Mouse (Mus musculus) cerebellum, postnatal 14 days (tissue): ENCODE results near the gene Stambp.
"Not testable (repeated sequence)": the region's sequence is repeated elsewhere in the genome, so short reads cannot be mapped to it uniquely, and the experiment has no call there.

Experiments used
- DNase-seq, 2 experiments: peaks; one replicate each; pipeline ENCODE4 v3.0.0; 2021; ENCODE audit warnings: mixed read lengths in 2 of 2

Stambp gene

DNA sequence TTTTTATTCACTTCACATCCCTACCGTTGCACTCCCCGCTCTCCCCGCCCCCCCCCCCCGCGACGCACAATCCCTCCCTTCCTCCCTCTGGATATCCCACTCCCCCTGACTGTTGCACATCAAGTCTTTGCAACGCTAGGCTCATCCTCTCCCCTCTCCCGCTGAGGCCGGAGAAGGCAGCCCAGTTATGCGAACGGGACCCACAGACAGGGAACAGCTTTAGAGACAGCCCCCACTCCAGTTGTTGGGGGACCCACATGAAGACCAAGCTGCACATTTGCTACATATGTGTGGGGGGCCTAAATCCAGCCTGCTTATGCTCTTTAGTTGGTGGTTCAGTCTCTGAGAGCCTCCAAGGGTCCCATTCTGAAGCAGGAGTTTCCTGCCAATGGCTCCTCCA lies at the start of gene Stambp:
Gene Stambp, minus strand, starts transcription at position 59 of the 400 bp plus-strand sequence.
- peak; percentile 45 for DNase-seq

GRCm38 (mm10) chr6:83619955-83620354 lies 47.4 kb upstream of the Stambp start:
- no peak for DNase-seq

- no peak for DNase-seq
Observed at GRCm38 (mm10) chr6:83617581-83618335, 45.2 kb upstream of the Stambp start.

GRCm38 (mm10) chr6:83616512-83616911 lies 44.0 kb upstream of the Stambp start:
- peak in 1 of 2 experiments; percentile 41 for DNase-seq

DNA sequence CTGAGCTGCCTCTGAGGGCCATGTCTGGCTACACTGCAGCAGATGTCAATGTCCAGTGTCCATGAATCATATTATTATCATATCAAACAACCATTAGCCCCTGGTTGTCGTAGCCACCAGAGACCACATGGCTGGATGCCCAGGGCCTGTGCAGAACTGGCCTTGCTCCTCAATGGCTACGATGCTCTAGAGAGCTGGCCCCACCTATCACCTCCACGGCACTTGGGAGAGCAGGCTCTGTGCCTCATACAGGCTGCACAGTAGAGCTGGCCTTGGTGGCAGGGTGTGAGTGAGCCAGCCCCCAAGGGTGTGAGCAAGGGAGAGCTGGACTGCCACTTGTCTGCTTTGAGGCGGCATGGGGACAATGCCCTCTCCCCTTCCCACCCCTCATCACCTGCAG lies 41.9 kb upstream of the Stambp start:
- no peak for DNase-seq

- no peak for DNase-seq
Observed at GRCm38 (mm10) chr6:83612976-83613375, 40.4 kb upstream of the Stambp start.

- DNase-seq = no peak
Observed at GRCm38 (mm10) chr6:83599636-83600174, 27.2 kb upstream of the Stambp start.

GRCm38 (mm10) chr6:83599060-83599550 lies 26.6 kb upstream of the Stambp start:
- peak in 1 of 2 experiments; percentile 3 for DNase-seq

GRCm38 (mm10) chr6:83598646-83599045 lies 26.1 kb upstream of the Stambp start:
- DNase-seq = peak; percentile 58 to 66

- DNase-seq = no peak
Observed at GRCm38 (mm10) chr6:83597988-83598387, 25.5 kb upstream of the Stambp start.

GRCm38 (mm10) chr6:83595035-83595434 lies 22.5 kb upstream of the Stambp start:
- DNase-seq = no peak

DNA sequence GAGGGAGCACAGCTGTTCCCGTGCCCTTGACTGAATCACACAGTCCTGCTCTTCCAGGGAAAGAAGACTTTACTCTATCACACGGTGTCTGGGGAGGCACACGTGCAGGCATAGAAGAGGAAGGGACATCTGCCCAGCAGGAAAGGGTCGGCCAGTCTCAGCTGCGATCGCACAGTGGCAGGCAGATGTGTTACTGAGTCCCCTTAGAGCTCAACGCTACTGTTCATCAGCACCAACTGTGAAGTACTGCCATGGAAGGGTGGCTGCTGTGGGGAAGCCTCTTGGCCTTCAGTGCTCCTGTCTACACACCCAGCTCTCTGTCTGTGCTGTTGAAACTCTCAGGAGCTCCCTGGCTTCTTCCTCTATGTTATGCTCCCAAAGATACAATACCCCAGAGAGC lies 21.4 kb upstream of the Stambp start:
- DNase-seq = no peak

DNA sequence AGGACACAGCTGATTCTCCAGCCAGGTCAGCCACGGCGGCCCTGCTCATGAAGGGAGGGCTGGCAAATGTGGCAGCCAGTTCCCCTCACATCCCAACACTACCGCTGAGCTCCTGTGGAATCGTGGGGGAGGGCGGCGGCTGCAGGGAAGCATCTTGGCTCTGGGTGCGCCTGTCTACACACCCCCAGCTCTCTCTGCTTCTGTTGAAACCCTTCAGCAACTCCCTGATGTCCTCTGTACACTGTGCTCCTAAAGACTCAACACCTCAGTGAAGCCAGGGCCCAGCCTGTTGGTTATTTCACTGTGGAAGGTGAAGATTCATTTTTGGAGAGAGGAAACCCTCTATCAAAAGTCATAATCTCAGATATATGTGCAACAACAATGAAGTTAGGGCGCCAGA lies 19.5 kb upstream of the Stambp start:
- no peak for DNase-seq

GRCm38 (mm10) chr6:83590301-83590700 lies 17.8 kb upstream of the Stambp start:
- no peak for DNase-seq

DNA sequence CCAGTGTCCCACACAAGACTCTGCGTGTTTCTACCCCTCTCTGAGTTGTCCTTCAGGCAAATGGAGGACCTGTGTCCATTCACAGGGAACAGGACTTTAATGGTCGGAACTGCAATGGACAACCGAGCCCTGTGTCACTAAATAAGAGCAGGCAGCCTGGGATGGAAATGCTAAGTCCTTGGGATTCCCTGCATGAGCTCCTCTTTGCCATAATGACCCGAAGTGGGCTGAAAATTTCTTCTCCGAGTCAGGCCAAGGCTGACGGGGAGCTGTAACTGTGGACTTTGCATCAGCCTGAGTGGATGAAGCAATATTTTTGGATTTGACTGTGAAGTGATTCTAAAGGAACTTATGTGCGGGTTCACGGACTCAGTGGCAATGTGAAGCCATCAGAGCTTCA lies 14.7 kb upstream of the Stambp start:
- not testable (repeated sequence) for DNase-seq

- DNase-seq = not testable (repeated sequence)
Observed at GRCm38 (mm10) chr6:83585328-83585727, 12.8 kb upstream of the Stambp start.

DNA sequence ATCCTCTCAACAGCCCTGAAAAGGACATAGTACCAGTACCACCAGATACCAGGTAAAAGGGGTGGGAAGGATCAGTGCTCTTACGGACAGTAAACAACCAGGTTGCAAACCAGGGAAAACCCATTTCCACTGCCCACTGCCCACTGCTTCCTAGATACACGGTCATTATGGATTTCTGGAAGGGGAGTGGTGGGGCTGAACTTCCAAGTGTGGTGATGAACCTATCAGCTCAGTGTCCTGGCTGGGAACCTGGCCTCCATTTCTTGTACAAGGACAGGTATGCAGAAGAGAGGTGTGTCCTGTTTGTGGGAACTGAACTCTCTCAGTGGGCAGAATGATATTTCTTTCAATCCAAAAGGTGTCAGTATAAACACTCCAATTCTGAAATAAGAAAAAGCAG lies 11.1 kb upstream of the Stambp start:
- no peak for DNase-seq

GRCm38 (mm10) chr6:83582938-83583270 lies 10.4 kb upstream of the Stambp start:
- peak; percentile 55 to 56 for DNase-seq

DNA sequence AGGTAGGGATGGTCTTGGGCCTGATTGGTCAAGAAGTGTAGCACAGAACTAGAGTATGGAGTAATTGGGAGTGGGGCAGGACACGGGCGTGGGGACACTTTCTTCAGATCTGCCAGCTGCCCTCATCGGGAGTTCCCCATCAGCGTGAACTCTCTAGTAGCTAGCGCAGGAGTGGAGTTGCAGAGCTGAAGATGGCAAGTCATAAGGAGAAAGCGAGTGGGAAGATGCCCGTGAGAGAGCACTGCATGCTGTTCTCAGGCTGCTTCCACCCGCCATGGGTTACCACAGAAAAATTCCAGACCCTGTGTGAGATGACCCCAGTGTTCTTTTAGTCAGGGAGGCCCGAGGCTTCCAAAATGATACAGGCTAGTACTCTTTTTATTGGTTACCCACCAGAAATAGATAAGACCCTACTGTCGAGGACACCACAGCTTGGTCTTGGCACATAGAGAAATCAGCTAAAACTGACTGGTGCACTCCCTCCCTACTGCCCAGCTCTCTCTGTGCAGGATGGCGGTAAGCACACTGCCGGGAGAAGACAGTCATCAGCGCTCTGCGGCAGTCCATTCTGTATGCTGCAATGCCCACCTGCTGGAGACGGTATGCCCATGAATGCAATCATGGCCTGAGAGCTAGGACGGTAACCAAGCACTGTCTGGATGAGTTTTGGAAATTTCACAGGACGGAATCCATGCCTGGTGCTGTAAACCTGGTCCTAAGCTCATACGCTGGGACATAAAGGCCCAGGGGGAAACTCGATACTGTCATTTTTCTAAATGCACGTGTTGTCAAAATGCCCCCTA lies 9.8 kb upstream of the Stambp start:
- no peak for DNase-seq

DNA sequence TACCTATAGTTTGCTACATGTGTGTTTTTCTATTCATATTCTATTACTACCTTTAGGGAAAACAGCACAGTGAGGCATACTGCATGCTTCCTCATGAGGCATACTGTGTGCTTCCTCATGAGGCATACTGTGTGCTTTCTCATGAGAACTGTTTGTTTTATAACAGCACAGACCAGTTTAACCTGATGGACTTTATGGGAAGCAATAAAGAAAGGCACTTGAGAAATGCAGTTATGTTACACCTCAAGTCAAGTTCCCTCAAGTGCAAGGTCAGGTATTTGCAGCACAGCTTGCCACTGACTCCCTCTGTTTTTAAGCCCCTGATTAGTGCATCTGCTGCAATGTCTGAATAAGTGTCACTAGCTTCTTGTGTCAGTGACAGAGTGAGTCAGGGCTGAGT lies 5.0 kb upstream of the Stambp start:
- no peak for DNase-seq

GRCm38 (mm10) chr6:83575609-83576008 lies 3.1 kb upstream of the Stambp start:
- DNase-seq = no peak

DNA sequence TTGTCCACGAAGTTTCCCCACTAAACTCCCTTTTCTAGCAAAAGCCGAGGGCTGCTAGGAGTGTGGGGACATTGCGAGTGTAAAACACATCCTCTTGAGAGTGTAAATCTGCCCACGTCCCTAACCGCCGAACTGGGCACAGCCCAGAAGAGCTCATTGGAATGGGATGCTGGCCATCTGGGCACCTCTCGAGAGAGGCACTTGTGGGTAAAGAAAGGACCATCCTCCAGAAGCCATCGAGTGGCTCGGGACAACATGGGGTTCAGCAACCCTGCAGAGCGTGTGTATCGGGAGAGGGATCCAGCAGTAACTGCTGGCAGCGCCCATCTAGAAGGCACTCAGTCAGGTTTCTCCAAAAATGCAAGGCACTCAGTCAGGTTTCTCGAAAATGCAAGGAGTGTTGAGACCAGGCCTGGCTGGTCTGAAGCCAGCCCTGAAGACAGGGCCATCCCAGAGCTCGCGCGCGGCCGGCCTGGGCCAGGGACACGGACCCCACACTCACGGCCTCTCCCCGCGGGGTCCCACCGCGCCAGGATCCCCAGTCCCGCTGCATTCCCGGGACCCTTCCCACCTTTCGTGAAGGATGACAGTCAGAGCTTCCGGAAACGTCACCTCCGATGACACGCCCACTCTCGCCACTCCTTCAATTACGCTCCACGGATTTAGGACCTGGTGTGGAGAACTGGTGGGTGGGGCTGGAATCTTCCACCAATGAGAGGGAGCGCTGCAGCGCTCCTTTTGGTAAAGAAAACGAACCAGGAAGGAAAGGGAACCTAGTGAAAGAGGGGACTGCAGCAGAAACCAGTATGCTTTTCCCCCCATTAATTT lies 475 bp downstream of the Stambp start:
- peak; percentile 90 to 92 for DNase-seq
